ENCODE assay signal across 11 mouse cellular contexts in genomic region chr9:119631393-119631898, GRCm38 (mm10). TPM values are rescaled to one million over a fixed set of nuclear protein-coding genes. Genes with fewer than 3 reads are reported as not detected.
A peak's percentile ranks its signal among the peaks of the same experiment; 100 is the strongest.
DNase-seq lines count a peak whose midpoint lies in the region; ATAC-seq and TF ChIP-seq lines count a peak whose summit lies in the region.
"Had no signal": no experiment of that assay in that cellular context is flagged by ENCODE, and none has a peak within 500 bp of the region (broad histone marks: within the 10 kb centered on the region; RNA-seq: fewer than 3 reads in every experiment).

No protein-coding gene starts in this region.

- TF ChIP-seq POLR2A in MEL (IDR thresholded peaks at IDR 0.05; ENCODE audit: control insufficient read depth in 1 of 2, insufficient read depth in 1 of 2, low read depth in 1 of 2, low read length in 2 of 2, poor library complexity in 1 of 2), result no peak

- H3K27me3 ChIP-seq in heart, embryonic 16.5 days (ENCODE audit: control insufficient read depth, insufficient read depth, low read length), result no peaks in the 10 kb centered on the region; the same call in 1 of the 2 replicates
- H3K27me3 ChIP-seq in MEL (ENCODE audit: control insufficient read depth in 1 of 2, insufficient read depth in 2 of 2, low read length in 2 of 2), result no peaks in the 10 kb centered on the region
- H3K27me3 ChIP-seq in hindbrain, postnatal 0 days (ENCODE audit: insufficient read depth, low read length), result no peaks in the 10 kb centered on the region

- H3K79me2 ChIP-seq in MEL (ENCODE audit: control insufficient read depth, insufficient read depth, low read length, poor library complexity), result no peaks in the 10 kb centered on the region

- H3K27ac ChIP-seq in heart, embryonic 16.5 days (ENCODE audit: low read length), result peak overlapping the region; percentile 92
- H3K27ac ChIP-seq in MEL (ENCODE audit: control insufficient read depth, low read depth, low read length), result peak overlapping the region; percentile 53
- no peak overlapping the region for H3K27ac ChIP-seq in hindbrain, postnatal 0 days

- 57% methylated on average over 13 of the region's 13 CpGs for WGBS in heart, embryonic 16.5 days
- WGBS in hindbrain, postnatal 0 days, result 51% methylated on average over 13 of the region's 13 CpGs

- TF ChIP-seq RAD21 in MEL (IDR thresholded peaks at IDR 0.05; ENCODE audit: low read depth, low read length), result no peak

- ATAC-seq in heart, embryonic 16.5 days (replicated peaks; ENCODE audit: extremely low read depth, insufficient read depth, low FRiP score), result no peak
- no peak for ATAC-seq in hindbrain, postnatal 0 days
- ATAC-seq: lung, postnatal 0 days had no signal

- no peak overlapping the region for H3K4me3 ChIP-seq in heart, embryonic 16.5 days (ENCODE audit: low read length)
- H3K4me3 ChIP-seq in MEL (ENCODE audit: control insufficient read depth in 1 of 2, insufficient read depth in 1 of 2, low read depth in 2 of 2, low read length in 2 of 2), result no peak overlapping the region; a peak in 2 of 4 replicates
- H3K4me3 ChIP-seq in hindbrain, postnatal 0 days (ENCODE audit: low read length), result no peak overlapping the region

- H3K36me3 ChIP-seq in heart, embryonic 16.5 days (ENCODE audit: control insufficient read depth, insufficient read depth), result no peaks in the 10 kb centered on the region
- H3K36me3 ChIP-seq in MEL (ENCODE audit: control insufficient read depth in 1 of 2, insufficient read depth in 2 of 2, low read length in 2 of 2), result peaks cover 0 to 35% of the 10 kb centered on the region in 2 experiments; a peak in 2 of 4 replicates
- H3K36me3 ChIP-seq in hindbrain, postnatal 0 days (ENCODE audit: insufficient read depth, low read length), result no peaks in the 10 kb centered on the region

- H3K9ac ChIP-seq in heart, embryonic 16.5 days (ENCODE audit: low read length), result 0 out of 2 replicates have a peak overlapping the region, but pooled peaks have one; percentile 23
- 0 out of 2 replicates have a peak overlapping the region, but pooled peaks have one; percentile 7 for H3K9ac ChIP-seq in MEL (ENCODE audit: control insufficient read depth, low read depth, low read length, poor library complexity, severe bottlenecking)
- no peak overlapping the region for H3K9ac ChIP-seq in hindbrain, postnatal 0 days (replicated peaks; ENCODE audit: low read length)

- no peaks in the 10 kb centered on the region for H3K9me3 ChIP-seq in heart, embryonic 16.5 days (replicated peaks; ENCODE audit: control insufficient read depth, low read length)
- no peaks in the 10 kb centered on the region for H3K9me3 ChIP-seq in MEL (replicated peaks; ENCODE audit: insufficient read depth, low read length)
- H3K9me3 ChIP-seq in hindbrain, postnatal 0 days (ENCODE audit: low read length), result no peaks in the 10 kb centered on the region

- H3K4me1 ChIP-seq in heart, embryonic 16.5 days (ENCODE audit: control insufficient read depth, insufficient read depth, low read length), result peaks cover 38% of the 10 kb centered on the region
- peaks cover 21 to 57% of the 10 kb centered on the region in 2 experiments for H3K4me1 ChIP-seq in MEL (ENCODE audit: control insufficient read depth in 1 of 2, insufficient read depth in 2 of 2, low read length in 2 of 2)
- H3K4me1 ChIP-seq in hindbrain, postnatal 0 days (ENCODE audit: insufficient read depth, low read length), result no peaks in the 10 kb centered on the region

- DNase-seq in cerebellum, adult 9-11 months, result peak; percentile 19
- no peak for DNase-seq in cerebellum, adult 11 months
- DNase-seq in heart, postnatal 4 days, result no peak
- no peak for DNase-seq in MEL (ENCODE audit: low read depth, low spot score)
- DNase-seq in hindbrain, postnatal 0 days (ENCODE audit: low spot score), result peak; percentile 35
- no peak for DNase-seq in right cerebral cortex, adult 18-20 months
- DNase-seq in ovary, postnatal 10 days (ENCODE audit: low spot score), result no peak
- DNase-seq: midbrain, embryonic 14.5 days had no signal

- peak overlapping the region; percentile 43; the same call in 1 of the 2 replicates for H3K4me2 ChIP-seq in heart, embryonic 16.5 days (ENCODE audit: low read depth, low read length)
- no peak overlapping the region for H3K4me2 ChIP-seq in hindbrain, postnatal 0 days (ENCODE audit: low read depth, low read length)

- no peak for TF ChIP-seq CTCF in MEL (IDR thresholded peaks at IDR 0.05 in 2 of 3, conservative IDR thresholded peaks at IDR 0.05 in 1 of 3; ENCODE audit: control insufficient read depth in 1 of 3, insufficient read depth in 1 of 3, low read depth in 2 of 3, low read length in 3 of 3, poor library complexity in 1 of 3, severe bottlenecking in 1 of 3)
- TF ChIP-seq CTCF in hindbrain, postnatal 0 days (IDR thresholded peaks at IDR 0.05; ENCODE audit: low read depth), result no peak

- no peak for TF ChIP-seq EP300 in MEL (IDR thresholded peaks at IDR 0.05; ENCODE audit: low read depth in 1 of 2, low read length in 2 of 2)

TF ChIP-seq in MEL, 35 proteins besides CTCF, POLR2A, EP300 and RAD21:
- TF ChIP-seq SMC3 (IDR thresholded peaks at IDR 0.05; ENCODE audit: low read depth, low read length) (no peak), TAL1 (IDR thresholded peaks at IDR 0.05; ENCODE audit: low read length) (no peak), NRF1 (IDR thresholded peaks at IDR 0.05; ENCODE audit: insufficient read depth, low read depth, low read length, poor library complexity, severe bottlenecking) (no peak), GABPA (IDR thresholded peaks at IDR 0.05; ENCODE audit: low read depth, low read length) (no peak), ETS1 (IDR thresholded peaks at IDR 0.05; ENCODE audit: low read depth, low read length) (no peak), HCFC1 (IDR thresholded peaks at IDR 0.05; ENCODE audit: low read depth, low read length) (no peak), MAX (IDR thresholded peaks at IDR 0.05; ENCODE audit: low read length) (no peak), CHD1 (IDR thresholded peaks at IDR 0.05; ENCODE audit: low read depth, low read length) (no peak), UBTF (IDR thresholded peaks at IDR 0.05; ENCODE audit: borderline replicate concordance, insufficient read depth, low read depth, low read length) (no peak), USF1 (IDR thresholded peaks at IDR 0.05; ENCODE audit: low read depth, low read length) (no peak), MYC (IDR thresholded peaks at IDR 0.05; ENCODE audit: low read depth, low read length) (no peak), USF2 (IDR thresholded peaks at IDR 0.05; ENCODE audit: borderline replicate concordance in 1 of 2, insufficient read depth in 1 of 2, low read depth in 1 of 2, low read length in 2 of 2) (no peak), MXI1 (IDR thresholded peaks at IDR 0.05; ENCODE audit: low read depth, low read length) (no peak), NELFE (IDR thresholded peaks at IDR 0.05; ENCODE audit: low read depth, low read length) (no peak), CHD2 (IDR thresholded peaks at IDR 0.05; ENCODE audit: low read length) (no peak), E2F4 (IDR thresholded peaks at IDR 0.05; ENCODE audit: borderline replicate concordance, low read depth, low read length) (no peak), RCOR1 (IDR thresholded peaks at IDR 0.05; ENCODE audit: low read depth, low read length) (no peak), ZNF384 (IDR thresholded peaks at IDR 0.05; ENCODE audit: low read depth, low read length) (no peak), ZMIZ1 (IDR thresholded peaks at IDR 0.05; ENCODE audit: low read depth, low read length) (no peak), SIN3A (IDR thresholded peaks at IDR 0.05; ENCODE audit: low read length) (no peak)

RNA-seq across cellular contexts. Expression of gene Scn5a, which starts 52.6 kb away (rescaled TPM):
- polyA plus RNA-seq in heart, embryonic 16.5 days (2015; fragmentation: Nextera tagmentation; extraction: Ambion mirVana), result 7.5 and 9.0 TPM in 2 replicates
- total RNA-seq in heart, postnatal 4 days (2021), result 100 to 1,000 TPM; 120 to 122 TPM
- not detected in 2 replicates for total RNA-seq in MEL (2012; rRNA removed)
- under 1 TPM in 1 of 2 experiments, not detected in 1; 0.03 TPM for polyA plus RNA-seq in MEL (2012; ENCODE audit: insufficient read depth in 1 of 2, insufficient read length in 2 of 2, low read depth in 1 of 2, low replicate concordance in 2 of 2, missing spikeins in 1 of 2)
- 0.68 and 1.5 TPM in 2 replicates for total RNA-seq in hindbrain, postnatal 0 days (2014; rRNA removed)
- 0.24 TPM in 2 replicates for polyA plus RNA-seq in hindbrain, postnatal 0 days (2015; fragmentation: Nextera tagmentation; extraction: Ambion mirVana)
- total RNA-seq: liver, adult 2 months had no signal
- polyA plus RNA-seq: liver, adult 2 months had no signal

Comparison
In these comparisons a context has a peak if more than half of its experiments do, and no peak if none do; other contexts are left out.
1. DNase-seq: peak in cerebellum, adult 9-11 months (single experiment) and hindbrain, postnatal 0 days (single experiment); none in cerebellum, adult 11 months (single experiment), heart, postnatal 4 days (single experiment), MEL (single experiment), right cerebral cortex, adult 18-20 months (single experiment) and ovary, postnatal 10 days (single experiment).
2. RNA of gene Scn5a, which starts 52.6 kb away (total RNA-seq): 120 to 122 TPM in heart, postnatal 4 days; 0.68 to 1.5 TPM in hindbrain, postnatal 0 days and not detected in MEL; every median in the first group is over 10 times any median in the second.